Mouse (Mus musculus): ENCODE data around the gene E2f6.

- TF ChIP-seq GATA1 (IDR thresholded peaks at IDR 0.05; ENCODE audit: borderline replicate concordance, low read length), result no peak
- no peak for TF ChIP-seq FLI1 (IDR thresholded peaks at IDR 0.05; ENCODE audit: low read length)
These were observed 64.9 kb downstream of the E2f6 start for GRCm38 (mm10) chr12:16875678-16876077.

Measured in megakaryocyte, embryonic 14.5 days (primary cell).